Mouse (Mus musculus): Measurements from ENCODE around the gene Pth2. TPM values are rescaled to one million over a fixed set of nuclear protein-coding genes. Genes with fewer than 3 reads are reported as not detected.

The Pth2 gene
- not detected in 2 replicates for polyA plus RNA-seq (2012; rRNA removed)
- polyA plus RNA-seq (2014; fragmentation: Nextera tagmentation; extraction: Ambion mirVana), result not detected in 2 replicates

DNA sequence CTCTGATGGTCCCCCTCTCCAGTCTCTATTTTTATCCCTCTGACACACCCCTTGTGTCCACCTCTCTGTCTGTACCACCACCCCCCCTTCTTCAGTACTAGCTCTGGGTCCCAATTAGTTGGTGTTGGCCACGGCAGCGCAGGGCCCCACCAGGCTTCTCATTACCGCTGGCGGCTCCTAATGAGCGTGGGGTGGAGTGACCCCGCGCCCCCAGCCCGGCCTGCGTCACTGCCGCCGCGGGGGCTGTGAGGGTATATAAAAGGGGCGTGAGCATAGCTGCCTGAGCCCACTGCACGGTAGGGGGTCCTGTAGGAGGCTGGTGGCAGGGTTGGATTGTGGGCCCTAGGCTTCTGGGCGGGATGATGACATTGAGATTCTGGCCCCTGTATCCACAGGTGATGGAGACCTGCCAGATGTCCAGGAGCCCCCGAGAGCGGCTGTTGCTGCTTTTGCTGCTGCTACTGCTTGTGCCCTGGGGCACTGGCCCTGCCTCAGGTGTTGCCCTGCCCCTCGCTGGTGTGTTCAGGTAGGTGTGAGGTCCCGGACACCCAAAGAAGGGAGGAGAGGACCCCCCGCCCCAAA is at the start of gene Pth2:
Gene Pth2 (plus strand): TSS at position 100 of the 582 bp plus-strand sequence.
- 0 out of 2 replicates have a peak within 1 kb of the TSS, but pooled peaks have one; percentile 3 for H3K4me2 ChIP-seq (replicated peaks; ENCODE audit: low read depth, low read length, severe bottlenecking)
- no peak within 1 kb of the TSS for H3K4me3 ChIP-seq (replicated peaks; ENCODE audit: low read length)
- H3K9ac ChIP-seq (ENCODE audit: low read depth, low read length, severe bottlenecking), result no peak within 1 kb of the TSS
- WGBS, result 10% methylated on average over 18 of the region's 20 CpGs
- no peak for TF ChIP-seq POLR2A (IDR thresholded peaks at IDR 0.05; ENCODE audit: borderline replicate concordance, extremely low read depth, insufficient read depth, insufficient read length)
- peaks cover 80% of the 10 kb centered on the region for H3K27me3 ChIP-seq (ENCODE audit: control insufficient read depth, insufficient read depth, low read length)
- no peaks in the 10 kb centered on the region for H3K4me1 ChIP-seq (ENCODE audit: control insufficient read depth, insufficient read depth, low read length)
- H3K9me3 ChIP-seq (ENCODE audit: control insufficient read depth, low read length), result no peaks in the 10 kb centered on the region
- no peak within 1 kb of the TSS for H3K27ac ChIP-seq (replicated peaks; ENCODE audit: low read depth, low read length)
- no peaks in the 10 kb centered on the region for H3K36me3 ChIP-seq (ENCODE audit: control insufficient read depth, insufficient read depth, low read length)
- ATAC-seq (ENCODE audit: low FRiP score, low read depth), result no peak
- DNase-seq (ENCODE audit: low spot score), result no peak

DNA sequence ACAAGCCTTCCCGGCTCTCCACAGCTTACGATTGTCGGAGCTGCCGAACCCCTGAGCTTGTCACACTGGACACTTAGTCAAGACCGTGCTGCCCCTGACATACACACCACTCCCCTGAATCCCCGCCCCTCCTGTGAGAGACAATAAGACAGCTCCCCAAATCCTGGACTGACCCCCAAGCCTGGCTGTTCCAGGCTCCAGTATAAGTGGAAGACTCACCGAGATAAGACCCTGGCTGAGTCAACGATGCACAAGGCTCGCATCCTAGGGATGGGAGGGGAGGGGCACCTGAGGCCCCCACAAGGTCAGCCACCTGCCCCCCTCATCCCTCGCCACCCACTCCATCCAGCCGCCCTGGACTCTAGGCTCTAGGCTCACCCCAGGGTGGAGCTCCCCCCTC is 48.9 kb upstream of the Pth2 start:
- no peak for TF ChIP-seq POLR2A (IDR thresholded peaks at IDR 0.05; ENCODE audit: borderline replicate concordance, extremely low read depth, insufficient read depth, insufficient read length)
- Histone ChIP-seq H3K4me3 (replicated peaks; ENCODE audit: low read length) (no peak overlapping the region), H3K9me3 (ENCODE audit: control insufficient read depth, low read length) (no peaks in the 10 kb centered on the region), H3K27me3 (ENCODE audit: control insufficient read depth, insufficient read depth, low read length) (0 out of 2 replicates have a peak, but pooled peaks cover 4% of the 10 kb centered on the region), H3K4me2 (replicated peaks; ENCODE audit: low read depth, low read length, severe bottlenecking) (no peak overlapping the region), H3K27ac (replicated peaks; ENCODE audit: low read depth, low read length) (no peak overlapping the region), H3K9ac (ENCODE audit: low read depth, low read length, severe bottlenecking) (no peak overlapping the region), H3K36me3 (ENCODE audit: control insufficient read depth, insufficient read depth, low read length) (peaks cover 7% of the 10 kb centered on the region), H3K4me1 (ENCODE audit: control insufficient read depth, insufficient read depth, low read length) (peaks cover 12% of the 10 kb centered on the region)
- whole genome bisulfite sequencing, result 82% methylated on average over 11 of the region's 11 CpGs
- DNase-seq (ENCODE audit: low spot score) (no peak), ATAC-seq (ENCODE audit: low FRiP score, low read depth) (no peak)

DNA sequence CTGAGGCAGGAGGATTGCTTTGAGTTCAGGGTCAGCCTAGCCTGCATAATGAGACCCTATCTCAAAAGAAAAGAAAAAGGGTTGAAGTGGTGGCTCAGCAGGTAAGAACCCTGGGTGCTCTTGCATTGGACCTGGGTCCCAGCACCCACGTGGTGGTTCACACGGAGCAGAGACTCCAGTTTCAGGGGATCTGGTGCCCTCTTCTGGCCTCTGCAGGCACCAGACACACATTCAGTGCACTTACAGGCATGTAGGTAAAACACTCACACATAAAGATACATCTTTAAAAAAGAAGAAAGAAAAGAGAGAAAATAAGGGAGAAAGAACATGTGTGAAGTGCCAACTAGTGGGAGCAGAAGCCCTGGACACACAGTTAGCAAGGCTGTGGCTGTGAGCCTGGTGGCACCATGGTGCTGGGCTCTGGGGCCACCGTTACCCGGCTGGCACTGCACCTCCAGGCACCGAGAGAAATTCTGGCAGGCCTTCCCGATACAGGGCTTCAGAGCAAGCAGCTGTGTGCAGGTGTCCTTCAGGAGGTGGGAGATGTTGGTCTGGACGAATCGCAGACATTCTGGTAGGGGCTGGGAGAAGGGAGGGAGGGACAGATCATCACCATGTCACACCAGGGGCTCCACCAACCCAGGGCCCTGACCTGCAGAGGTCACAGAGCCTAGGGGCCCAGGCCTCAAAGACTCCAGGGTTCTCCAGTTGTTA is 47.2 kb upstream of the Pth2 start:
- Histone ChIP-seq H3K27me3 (ENCODE audit: control insufficient read depth, insufficient read depth, low read length) (0 out of 2 replicates have a peak, but pooled peaks cover 4% of the 10 kb centered on the region), H3K9me3 (ENCODE audit: control insufficient read depth, low read length) (no peaks in the 10 kb centered on the region), H3K27ac (replicated peaks; ENCODE audit: low read depth, low read length) (no peak overlapping the region), H3K36me3 (ENCODE audit: control insufficient read depth, insufficient read depth, low read length) (no peaks in the 10 kb centered on the region), H3K4me2 (replicated peaks; ENCODE audit: low read depth, low read length, severe bottlenecking) (no peak overlapping the region), H3K9ac (ENCODE audit: low read depth, low read length, severe bottlenecking) (no peak overlapping the region), H3K4me1 (ENCODE audit: control insufficient read depth, insufficient read depth, low read length) (peaks cover 5% of the 10 kb centered on the region; the same call in 1 of the 2 replicates), H3K4me3 (replicated peaks; ENCODE audit: low read length) (no peak overlapping the region)
- 77% methylated on average over 8 of the region's 8 CpGs for WGBS
- TF ChIP-seq POLR2A (IDR thresholded peaks at IDR 0.05; ENCODE audit: borderline replicate concordance, extremely low read depth, insufficient read depth, insufficient read length), result no peak
- ATAC-seq (ENCODE audit: low FRiP score, low read depth), result no peak
- DNase-seq (ENCODE audit: low spot score), result no peak

DNA sequence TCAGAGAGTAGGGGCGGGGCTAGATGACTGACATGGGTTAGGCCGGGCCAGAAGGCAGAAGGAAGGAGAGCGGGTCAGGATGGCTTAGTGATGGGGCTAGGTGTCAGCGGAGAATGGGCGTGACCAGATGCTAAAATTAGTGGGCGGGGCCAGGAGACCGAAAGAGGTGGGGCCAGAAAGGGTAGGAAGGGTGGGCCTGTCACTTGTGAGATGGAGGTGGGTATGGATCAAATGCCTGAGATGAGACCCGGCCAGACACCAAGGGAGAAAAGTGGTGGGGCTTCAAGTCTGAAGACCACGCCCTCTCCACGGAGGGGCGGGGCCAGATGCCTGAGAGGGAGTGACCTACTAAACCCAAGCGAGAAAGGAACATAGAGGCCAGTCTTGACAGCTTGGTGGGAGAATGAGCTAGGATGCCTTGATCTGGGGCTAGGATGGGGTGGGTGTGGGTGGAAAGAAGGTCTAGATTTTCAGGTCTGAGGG is 46.2 kb upstream of the Pth2 start:
- Histone ChIP-seq H3K27ac (replicated peaks; ENCODE audit: low read depth, low read length) (no peak overlapping the region), H3K9me3 (ENCODE audit: control insufficient read depth, low read length) (no peaks in the 10 kb centered on the region), H3K4me3 (replicated peaks; ENCODE audit: low read length) (no peak overlapping the region), H3K27me3 (ENCODE audit: control insufficient read depth, insufficient read depth, low read length) (0 out of 2 replicates have a peak, but pooled peaks cover 4% of the 10 kb centered on the region), H3K9ac (ENCODE audit: low read depth, low read length, severe bottlenecking) (no peak overlapping the region), H3K4me1 (ENCODE audit: control insufficient read depth, insufficient read depth, low read length) (peaks cover 2% of the 10 kb centered on the region; the same call in 1 of the 2 replicates), H3K36me3 (ENCODE audit: control insufficient read depth, insufficient read depth, low read length) (no peaks in the 10 kb centered on the region), H3K4me2 (replicated peaks; ENCODE audit: low read depth, low read length, severe bottlenecking) (no peak overlapping the region)
- no peak for TF ChIP-seq POLR2A (IDR thresholded peaks at IDR 0.05; ENCODE audit: borderline replicate concordance, extremely low read depth, insufficient read depth, insufficient read length)
- 10% methylated on average over 12 of the region's 12 CpGs for WGBS
- DNase-seq (ENCODE audit: low spot score) (peak; percentile 29), ATAC-seq (ENCODE audit: low FRiP score, low read depth) (no peak)

DNA sequence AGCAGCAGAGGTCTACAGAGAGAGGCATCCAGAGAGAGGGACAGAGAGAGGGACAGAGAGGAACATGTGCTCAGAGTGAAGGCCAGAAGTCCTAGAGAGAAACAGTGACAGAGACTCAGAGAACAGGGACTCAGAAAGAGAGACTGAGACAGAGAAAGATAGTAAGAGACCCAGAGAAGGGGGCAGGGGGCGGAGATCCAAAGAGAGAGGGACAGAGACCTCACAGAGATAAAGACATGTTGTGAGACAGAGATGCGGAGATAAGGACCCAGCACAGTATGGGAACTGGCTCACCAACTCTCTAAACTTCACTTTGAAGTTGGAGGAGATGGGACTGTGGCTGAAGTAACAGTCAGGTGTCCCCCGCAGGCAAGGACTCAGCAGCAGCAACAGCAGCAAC is 45.4 kb upstream of the Pth2 start:
- Histone ChIP-seq H3K36me3 (ENCODE audit: control insufficient read depth, insufficient read depth, low read length) (no peaks in the 10 kb centered on the region), H3K4me3 (replicated peaks; ENCODE audit: low read length) (peak overlapping the region; percentile 45; the same call in 1 of the 2 replicates), H3K9ac (ENCODE audit: low read depth, low read length, severe bottlenecking) (peak overlapping the region; percentile 55; the same call in 1 of the 2 replicates), H3K4me1 (ENCODE audit: control insufficient read depth, insufficient read depth, low read length) (no peaks in the 10 kb centered on the region), H3K9me3 (ENCODE audit: control insufficient read depth, low read length) (no peaks in the 10 kb centered on the region), H3K27ac (replicated peaks; ENCODE audit: low read depth, low read length) (no peak overlapping the region), H3K27me3 (ENCODE audit: control insufficient read depth, insufficient read depth, low read length) (0 out of 2 replicates have a peak, but pooled peaks cover 4% of the 10 kb centered on the region), H3K4me2 (replicated peaks; ENCODE audit: low read depth, low read length, severe bottlenecking) (peak overlapping the region; percentile 81; the same call in 1 of the 2 replicates)
- DNase-seq (ENCODE audit: low spot score), result no peak
- ATAC-seq (ENCODE audit: low FRiP score, low read depth), result no peak
- TF ChIP-seq POLR2A (IDR thresholded peaks at IDR 0.05; ENCODE audit: borderline replicate concordance, extremely low read depth, insufficient read depth, insufficient read length), result no peak
- 60% methylated on average over 3 of the region's 3 CpGs for WGBS

Data from limb, embryonic 14.5 days (tissue).